Mouse (Mus musculus): Measurements from ENCODE around the gene Auts2. TPM values are rescaled to one million over a fixed set of nuclear protein-coding genes. Genes with fewer than 3 reads are reported as not detected.
A peak's percentile ranks its signal among the peaks of the same experiment; 100 is the strongest.

The Auts2 gene
- polyA plus RNA-seq, 1 experiment from 2014 or later = 34.0 TPM

- peak overlapping the region; percentile 40 for H3K27ac ChIP-seq
- 63% methylated on average over 4 of the region's 4 CpGs for WGBS
- H3K4me3 ChIP-seq = no peak overlapping the region
- no peak for ATAC-seq (ENCODE audit: insufficient number of reproducible peaks, low FRiP score, low TSS enrichment, low read depth)
- H3K4me2 ChIP-seq = no peak overlapping the region
- H3K9me3 ChIP-seq = no peaks in the 10 kb centered on the region
- H3K9ac ChIP-seq = no peak overlapping the region
- no peaks in the 10 kb centered on the region for H3K36me3 ChIP-seq
- H3K27me3 ChIP-seq = no peaks in the 10 kb centered on the region
- H3K4me1 ChIP-seq = 0 out of 2 replicates have a peak, but pooled peaks cover 1% of the 10 kb centered on the region
Measured at GRCm38 (mm10) chr5:131898048-131898638, 645.0 kb downstream of the Auts2 start.

GRCm38 (mm10) chr5:131886636-131887035 is 656.5 kb downstream of the Auts2 start:
- no peaks in the 10 kb centered on the region for H3K27me3 ChIP-seq
- no peaks in the 10 kb centered on the region for H3K36me3 ChIP-seq
- no peak overlapping the region for H3K27ac ChIP-seq
- H3K9ac ChIP-seq = no peak overlapping the region
- H3K4me1 ChIP-seq = no peaks in the 10 kb centered on the region
- no peak for ATAC-seq (ENCODE audit: insufficient number of reproducible peaks, low FRiP score, low TSS enrichment, low read depth)
- no peaks in the 10 kb centered on the region for H3K9me3 ChIP-seq
- no peak overlapping the region for H3K4me2 ChIP-seq
- 77% methylated on average over 3 of the region's 3 CpGs for WGBS
- no peak overlapping the region for H3K4me3 ChIP-seq

GRCm38 (mm10) chr5:131876569-131876968 is 666.6 kb downstream of the Auts2 start:
- Histone ChIP-seq H3K9ac (no peak overlapping the region), H3K9me3 (no peaks in the 10 kb centered on the region), H3K36me3 (no peaks in the 10 kb centered on the region), H3K4me2 (no peak overlapping the region), H3K27ac (no peak overlapping the region), H3K4me3 (no peak overlapping the region), H3K4me1 (no peaks in the 10 kb centered on the region), H3K27me3 (no peaks in the 10 kb centered on the region)
- no peak for ATAC-seq (ENCODE audit: insufficient number of reproducible peaks, low FRiP score, low TSS enrichment, low read depth)

- 78% methylated on average over 4 of the region's 4 CpGs for WGBS
- Histone ChIP-seq H3K4me1 (no peaks in the 10 kb centered on the region), H3K9me3 (no peaks in the 10 kb centered on the region), H3K36me3 (no peaks in the 10 kb centered on the region), H3K4me3 (no peak overlapping the region), H3K9ac (no peak overlapping the region), H3K27me3 (no peaks in the 10 kb centered on the region), H3K27ac (no peak overlapping the region), H3K4me2 (no peak overlapping the region)
- no peak for ATAC-seq (ENCODE audit: insufficient number of reproducible peaks, low FRiP score, low TSS enrichment, low read depth)
Measured at GRCm38 (mm10) chr5:131875976-131876375, 667.2 kb downstream of the Auts2 start.

GRCm38 (mm10) chr5:131873116-131873515 is 670.0 kb downstream of the Auts2 start:
- no peak overlapping the region for H3K27ac ChIP-seq
- H3K27me3 ChIP-seq = no peaks in the 10 kb centered on the region
- WGBS = 72% methylated on average over 4 of the region's 4 CpGs
- no peak overlapping the region for H3K4me2 ChIP-seq
- no peak overlapping the region for H3K4me3 ChIP-seq
- no peaks in the 10 kb centered on the region for H3K36me3 ChIP-seq
- H3K9me3 ChIP-seq = no peaks in the 10 kb centered on the region
- H3K4me1 ChIP-seq = no peaks in the 10 kb centered on the region
- no peak overlapping the region for H3K9ac ChIP-seq
- ATAC-seq (ENCODE audit: insufficient number of reproducible peaks, low FRiP score, low TSS enrichment, low read depth) = no peak

GRCm38 (mm10) chr5:131869711-131870499 is 673.2 kb downstream of the Auts2 start:
- H3K27me3 ChIP-seq = no peaks in the 10 kb centered on the region
- H3K36me3 ChIP-seq = no peaks in the 10 kb centered on the region
- H3K4me1 ChIP-seq = no peaks in the 10 kb centered on the region
- WGBS = 83% methylated on average over 11 of the region's 11 CpGs
- no peak for ATAC-seq (ENCODE audit: insufficient number of reproducible peaks, low FRiP score, low TSS enrichment, low read depth)
- no peak overlapping the region for H3K9ac ChIP-seq
- H3K9me3 ChIP-seq = no peaks in the 10 kb centered on the region
- H3K27ac ChIP-seq = no peak overlapping the region
- H3K4me2 ChIP-seq = no peak overlapping the region
- no peak overlapping the region for H3K4me3 ChIP-seq

GRCm38 (mm10) chr5:131865200-131865599 is 677.9 kb downstream of the Auts2 start:
- Histone ChIP-seq H3K36me3 (no peaks in the 10 kb centered on the region), H3K4me3 (no peak overlapping the region), H3K27me3 (no peaks in the 10 kb centered on the region), H3K9me3 (no peaks in the 10 kb centered on the region), H3K4me1 (no peaks in the 10 kb centered on the region), H3K4me2 (no peak overlapping the region), H3K9ac (no peak overlapping the region), H3K27ac (no peak overlapping the region)
- 45% methylated on average over 5 of the region's 5 CpGs for WGBS
- no peak for ATAC-seq (ENCODE audit: insufficient number of reproducible peaks, low FRiP score, low TSS enrichment, low read depth)

GRCm38 (mm10) chr5:131857976-131858375 is 685.2 kb downstream of the Auts2 start:
- no peaks in the 10 kb centered on the region for H3K27me3 ChIP-seq
- no peak overlapping the region for H3K4me2 ChIP-seq
- H3K4me3 ChIP-seq = no peak overlapping the region
- H3K27ac ChIP-seq = no peak overlapping the region
- ATAC-seq (ENCODE audit: insufficient number of reproducible peaks, low FRiP score, low TSS enrichment, low read depth) = no peak
- no peak overlapping the region for H3K9ac ChIP-seq
- peaks cover 6% of the 10 kb centered on the region for H3K4me1 ChIP-seq
- no peaks in the 10 kb centered on the region for H3K9me3 ChIP-seq
- no peaks in the 10 kb centered on the region for H3K36me3 ChIP-seq
- 91% methylated on average over 5 of the region's 5 CpGs for WGBS

GRCm38 (mm10) chr5:131855358-131855757 is 687.8 kb downstream of the Auts2 start:
- H3K27ac ChIP-seq = no peak overlapping the region
- no peak overlapping the region for H3K4me3 ChIP-seq
- H3K4me1 ChIP-seq = peaks cover 29% of the 10 kb centered on the region
- no peaks in the 10 kb centered on the region for H3K9me3 ChIP-seq
- 0 out of 2 replicates have a peak overlapping the region, but pooled peaks have one; percentile 17 for H3K4me2 ChIP-seq
- WGBS = 23% methylated on average over 8 of the region's 8 CpGs
- no peaks in the 10 kb centered on the region for H3K36me3 ChIP-seq
- H3K9ac ChIP-seq = no peak overlapping the region
- no peaks in the 10 kb centered on the region for H3K27me3 ChIP-seq
- no peak for ATAC-seq (ENCODE audit: insufficient number of reproducible peaks, low FRiP score, low TSS enrichment, low read depth)

GRCm38 (mm10) chr5:131851597-131852453 is 691.3 kb downstream of the Auts2 start:
- H3K4me2 ChIP-seq = 0 out of 2 replicates have a peak overlapping the region, but pooled peaks have one; percentile 4
- no peaks in the 10 kb centered on the region for H3K9me3 ChIP-seq
- peaks cover 30% of the 10 kb centered on the region for H3K4me1 ChIP-seq
- H3K36me3 ChIP-seq = no peaks in the 10 kb centered on the region
- H3K4me3 ChIP-seq = no peak overlapping the region
- no peaks in the 10 kb centered on the region for H3K27me3 ChIP-seq
- H3K9ac ChIP-seq = no peak overlapping the region
- WGBS = 11% methylated on average over 20 of the region's 20 CpGs
- 0 out of 2 replicates have a peak overlapping the region, but pooled peaks have one; percentile 13 for H3K27ac ChIP-seq
- ATAC-seq (ENCODE audit: insufficient number of reproducible peaks, low FRiP score, low TSS enrichment, low read depth) = no peak

GRCm38 (mm10) chr5:131850632-131851335 is 692.4 kb downstream of the Auts2 start:
- H3K4me3 ChIP-seq = no peak overlapping the region
- no peaks in the 10 kb centered on the region for H3K36me3 ChIP-seq
- no peaks in the 10 kb centered on the region for H3K9me3 ChIP-seq
- no peaks in the 10 kb centered on the region for H3K27me3 ChIP-seq
- H3K9ac ChIP-seq = no peak overlapping the region
- H3K4me1 ChIP-seq = peaks cover 30% of the 10 kb centered on the region
- no peak overlapping the region for H3K27ac ChIP-seq
- no peak for ATAC-seq (ENCODE audit: insufficient number of reproducible peaks, low FRiP score, low TSS enrichment, low read depth)
- H3K4me2 ChIP-seq = no peak overlapping the region
- 21% methylated on average over 8 of the region's 8 CpGs for WGBS

All from limb, embryonic 15.5 days (tissue).